Mouse (Mus musculus) intestine, postnatal 0 days (tissue): ENCODE data around the gene Defb25. TPM values are rescaled to one million over a fixed set of nuclear protein-coding genes. Genes with fewer than 3 reads are reported as not detected.

Experiments used
- ATAC-seq: fragments of 200-750 bp; cut with Nextera tagmentation; 2 replicates; pipeline ENCODE4 v1.8.0; 2017; ENCODE audit warnings: mild to moderate bottlenecking, moderate TSS enrichment, moderate library complexity
- H3K27ac ChIP-seq: fragments of 300-500 bp; sonication (generic); 2 replicates; pipeline ENCODE4 v1.5.1; 2014; ENCODE audit warnings: mild to moderate bottlenecking, low read depth, low read length, moderate library complexity
- H3K27me3 ChIP-seq: fragments of 300-500 bp; sonication (generic); replicated peaks from 2 replicates; pipeline ENCODE4 v1.6.1; 2014; ENCODE audit warnings: low read length, mixed read lengths; ENCODE audit not compliant: control insufficient read depth, insufficient read depth
- H3K36me3 ChIP-seq: fragments of 300-500 bp; sonication (generic); 2 replicates; pipeline ENCODE4 v1.6.1; 2014; ENCODE audit warnings: mild to moderate bottlenecking, moderate library complexity; ENCODE audit not compliant: control insufficient read depth, insufficient read depth
- H3K4me1 ChIP-seq: fragments of 300-500 bp; sonication (generic); replicated peaks from 2 replicates; pipeline ENCODE4 v1.6.1; 2014; ENCODE audit warnings: antibody characterized with exemption, low read length, mixed read lengths; ENCODE audit not compliant: control insufficient read depth, insufficient read depth
- H3K4me2 ChIP-seq: fragments of 300-500 bp; sonication (generic); replicated peaks from 2 replicates; pipeline ENCODE4 v1.6.1; 2014; ENCODE audit warnings: low read depth, mild to moderate bottlenecking, moderate library complexity
- H3K4me3 ChIP-seq: fragments of 300-500 bp; sonication (generic); 2 replicates; pipeline ENCODE4 v1.5.1; 2014; ENCODE audit warnings: low read depth, low read length
- H3K9ac ChIP-seq: fragments of 300-500 bp; sonication (generic); 2 replicates; pipeline ENCODE4 v1.6.1; 2014; ENCODE audit warnings: mild to moderate bottlenecking, low read depth, low read length
- H3K9me3 ChIP-seq: fragments of 300-500 bp; sonication (generic); 2 replicates; pipeline ENCODE4 v1.6.1; 2016; ENCODE audit warnings: mixed run types; ENCODE audit not compliant: control insufficient read depth
- CTCF ChIP-seq: sonication (generic); IDR thresholded peaks from 2 replicates; pipeline ENCODE4 v1.5.1; 2016; ENCODE audit warnings: low read depth, mild to moderate bottlenecking, control low read depth, antibody characterized with exemption, moderate library complexity
- WGBS: fragments of 180-500 bp; shearing (Covaris S2); extraction: QIAGEN DNeasy Blood & Tissue Kit; methylation state at CpG from one replicate; pipeline ENCODE4 v1.1.7; 2014; 5-methylcytosine and 5-hydroxymethylcytosine counted together
- polyA plus RNA-seq: library from polyadenylated mRNA; unstranded; fragments of >200 nt; fragmentation: Nextera tagmentation; extraction: Ambion mirVana; gene quantifications from 2 replicates; pipeline ENCODE4 v1.2.1, GENCODE M21; 2015

The Defb25 gene
- polyA plus RNA-seq, 1 experiment from 2014 or later, result 0.72 TPM

DNA sequence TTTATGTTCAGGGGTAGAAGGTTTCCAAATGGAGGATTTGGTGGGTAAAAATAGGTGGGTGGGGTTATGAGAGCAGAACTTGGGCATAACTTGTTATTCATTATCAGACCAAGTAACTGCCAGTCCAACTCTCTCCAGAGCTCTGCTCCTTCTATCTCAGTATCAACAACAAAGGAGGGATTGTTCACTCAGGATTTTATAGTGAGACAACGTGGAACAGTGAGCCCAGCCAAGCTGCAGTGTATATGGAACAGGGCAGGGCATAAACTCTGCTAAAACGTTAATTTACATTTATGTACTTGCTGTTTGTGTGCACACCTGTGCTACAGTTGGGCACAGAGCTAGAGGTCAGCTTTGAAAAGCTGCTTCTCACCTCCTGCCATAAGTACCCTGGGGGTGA lies 34.4 kb downstream of the Defb25 start:
- Histone ChIP-seq H3K9ac (no peak overlapping the region), H3K4me3 (no peak overlapping the region), H3K27me3 (no peaks in the 10 kb centered on the region), H3K4me2 (no peak overlapping the region), H3K36me3 (no peaks in the 10 kb centered on the region), H3K4me1 (no peaks in the 10 kb centered on the region), H3K27ac (no peak overlapping the region), H3K9me3 (no peaks in the 10 kb centered on the region)
- ATAC-seq, result peak; percentile 61
- TF ChIP-seq CTCF, result no peak
- 16% methylated on average over 2 of the region's 2 CpGs for WGBS

DNA sequence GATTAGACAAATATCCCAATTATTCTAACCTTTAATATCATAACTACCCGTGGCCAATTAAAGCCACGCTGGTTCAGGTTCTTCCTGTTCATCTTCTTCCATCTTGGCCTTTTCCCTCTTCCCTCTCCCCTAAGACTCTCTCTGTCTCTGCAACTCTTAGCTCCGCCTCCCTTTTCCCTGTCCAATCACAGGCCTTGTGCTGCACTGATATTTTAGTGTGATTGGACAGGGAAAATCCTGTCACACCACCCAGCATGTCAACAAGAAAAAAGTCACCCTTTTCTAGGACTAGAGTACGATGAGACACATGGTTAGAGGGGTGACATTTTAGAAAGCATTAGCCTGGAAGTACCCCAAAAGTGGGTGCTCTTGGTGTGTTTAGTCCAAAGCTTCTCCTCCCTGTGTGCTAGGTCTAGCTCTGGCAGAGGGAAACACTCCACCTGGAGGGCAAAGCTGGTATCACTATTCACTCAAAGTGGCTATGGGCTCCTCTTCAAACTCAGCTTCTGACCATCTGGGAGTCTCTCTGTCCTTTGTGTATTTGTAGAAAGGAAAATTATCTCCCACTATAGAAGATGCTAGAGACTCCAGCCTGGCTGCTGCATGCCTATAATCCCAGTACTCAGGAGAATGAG lies 35.8 kb downstream of the Defb25 start:
- 81% methylated on average over 4 of the region's 4 CpGs for WGBS
- Histone ChIP-seq H3K4me2 (no peak overlapping the region), H3K4me3 (no peak overlapping the region), H3K4me1 (no peaks in the 10 kb centered on the region), H3K9me3 (no peaks in the 10 kb centered on the region), H3K27me3 (no peaks in the 10 kb centered on the region), H3K27ac (no peak overlapping the region), H3K36me3 (no peaks in the 10 kb centered on the region), H3K9ac (no peak overlapping the region)
- no peak for ATAC-seq
- TF ChIP-seq CTCF, result peak; percentile 69

DNA sequence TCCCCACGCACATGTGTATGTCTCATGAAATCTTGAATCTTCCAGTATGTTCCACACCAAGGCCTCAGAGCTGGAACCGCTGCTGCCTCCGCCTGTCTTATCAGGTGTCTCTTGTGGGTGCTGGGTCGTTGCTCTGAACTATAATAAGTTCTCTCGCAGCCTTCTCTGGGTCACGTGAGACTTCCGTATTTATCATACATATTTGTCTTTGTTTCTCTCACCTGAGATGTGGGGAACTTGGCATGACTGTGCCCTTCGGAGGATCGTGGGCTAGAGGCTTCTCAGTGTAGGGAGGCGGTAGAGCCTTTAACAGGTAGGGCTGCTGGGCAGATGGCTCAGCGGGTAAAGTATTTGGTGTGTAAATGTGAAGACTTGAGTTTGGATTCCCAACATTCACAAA lies 42.2 kb downstream of the Defb25 start:
- Histone ChIP-seq H3K4me1 (no peaks in the 10 kb centered on the region), H3K27ac (no peak overlapping the region), H3K4me2 (no peak overlapping the region), H3K9me3 (no peaks in the 10 kb centered on the region), H3K9ac (no peak overlapping the region), H3K4me3 (no peak overlapping the region), H3K36me3 (no peaks in the 10 kb centered on the region), H3K27me3 (no peaks in the 10 kb centered on the region)
- no peak for TF ChIP-seq CTCF
- ATAC-seq, result no peak
- WGBS, result 67% methylated on average over 11 of the region's 11 CpGs

DNA sequence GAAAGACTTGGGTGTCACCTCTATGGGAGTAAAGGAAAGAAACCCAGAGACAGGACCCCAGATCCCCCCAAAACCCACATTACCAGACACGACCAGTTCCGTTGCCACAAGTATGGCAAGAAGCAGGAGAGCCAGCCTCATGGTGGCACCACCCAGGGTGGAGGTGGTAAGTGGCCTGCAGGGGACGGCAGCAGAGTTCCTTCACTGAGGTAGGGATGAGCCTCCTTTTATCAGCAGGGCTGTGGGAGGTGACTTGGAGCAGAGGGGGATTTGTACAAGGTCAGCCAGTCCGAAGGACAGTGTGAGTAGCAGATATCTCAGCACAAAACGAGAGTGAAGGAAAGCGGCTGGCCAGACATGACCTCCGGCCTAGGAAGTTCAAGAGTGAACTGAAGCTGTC lies 42.7 kb downstream of the Defb25 start, which contains the start of gene Defb19:
TSS of gene Defb19 (minus strand) at position 206 of the 400 bp plus-strand sequence.
- ATAC-seq, result no peak
- no peaks in the 10 kb centered on the region for H3K27me3 ChIP-seq
- H3K36me3 ChIP-seq, result no peaks in the 10 kb centered on the region
- H3K4me3 ChIP-seq, result no peak within 1 kb of the TSS
- TF ChIP-seq CTCF, result no peak
- 56% methylated on average over 7 of the region's 7 CpGs for WGBS
- H3K4me2 ChIP-seq, result no peak within 1 kb of the TSS
- H3K4me1 ChIP-seq, result no peaks in the 10 kb centered on the region
- H3K9me3 ChIP-seq, result no peaks in the 10 kb centered on the region
- H3K9ac ChIP-seq, result no peak within 1 kb of the TSS
- H3K27ac ChIP-seq, result no peak within 1 kb of the TSS

DNA sequence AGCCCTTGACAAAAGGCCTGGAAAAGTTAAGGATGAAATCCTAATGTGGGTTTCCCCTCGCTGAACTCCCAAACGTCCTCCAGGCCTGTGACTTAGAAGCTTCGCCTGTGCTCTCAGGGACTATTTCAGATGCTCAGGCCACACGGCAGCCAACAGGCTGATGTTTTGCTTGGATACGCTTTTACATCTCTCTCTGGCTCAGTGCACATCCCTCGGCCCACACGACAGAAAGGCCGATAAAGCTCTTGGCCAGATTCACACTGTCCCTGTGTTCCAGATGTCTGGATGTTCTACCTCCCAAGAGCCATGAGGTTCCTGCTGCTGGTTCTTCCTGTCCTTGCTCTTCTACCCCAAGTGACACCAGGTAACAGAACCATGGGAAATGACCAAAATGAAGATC lies 49.4 kb downstream of the Defb25 start:
- TF ChIP-seq CTCF, result no peak
- Histone ChIP-seq H3K4me2 (no peak overlapping the region), H3K27ac (no peak overlapping the region), H3K9ac (no peak overlapping the region), H3K36me3 (no peaks in the 10 kb centered on the region), H3K4me1 (no peaks in the 10 kb centered on the region), H3K9me3 (no peaks in the 10 kb centered on the region), H3K27me3 (no peaks in the 10 kb centered on the region), H3K4me3 (no peak overlapping the region)
- no peak for ATAC-seq
- 86% methylated on average over 8 of the region's 8 CpGs for WGBS

Other genes starting within 250 kb of the Defb25 start
- 4.1 and 4.7 TPM in 2 replicates for gene Nrsn2, start 246.4 kb downstream of the Defb25 start, polyA plus RNA-seq
- 2.8 and 3.1 TPM in 2 replicates for gene Sox12, start 225.0 kb downstream of the Defb25 start, polyA plus RNA-seq
- 15.7 and 18.1 TPM in 2 replicates for gene Zcchc3, start 208.0 kb downstream of the Defb25 start, polyA plus RNA-seq
- gene 6820408C15Rik, start 207.5 kb downstream of the Defb25 start, polyA plus RNA-seq, result 0.34 and 0.37 TPM in 2 replicates
- not detected in 2 replicates for gene Defb23, start 158.4 kb downstream of the Defb25 start, polyA plus RNA-seq
- not detected in 2 replicates for gene Defb20, start 146.0 kb downstream of the Defb25 start, polyA plus RNA-seq
- not detected in 2 replicates for gene Defb22, start 132.9 kb downstream of the Defb25 start, polyA plus RNA-seq
- gene Defb26, start 111.4 kb downstream of the Defb25 start, polyA plus RNA-seq, result not detected in 2 replicates
- gene Defb28, start 104.8 kb downstream of the Defb25 start, polyA plus RNA-seq, result not detected in 2 replicates
- not detected in 2 replicates for gene Defb29, start 83.0 kb downstream of the Defb25 start, polyA plus RNA-seq
- gene Gm17416, start 53.7 kb downstream of the Defb25 start, polyA plus RNA-seq, result not detected in 2 replicates
- not detected in 2 replicates for gene Defb21, start 50.3 kb downstream of the Defb25 start, polyA plus RNA-seq
- 0.35 and 0.77 TPM in 2 replicates for gene Defb19, start 42.7 kb downstream of the Defb25 start, polyA plus RNA-seq
- not detected in 2 replicates for gene Defb45, start 23.7 kb downstream of the Defb25 start, polyA plus RNA-seq
- gene Defb36, start 18.7 kb downstream of the Defb25 start, polyA plus RNA-seq, result not detected in 2 replicates
- 5.9 and 6.4 TPM in 2 replicates for gene Rem1, start 3.9 kb upstream of the Defb25 start, polyA plus RNA-seq
- 110 and 111 TPM in 2 replicates for gene H13, start 46.4 kb upstream of the Defb25 start, polyA plus RNA-seq
- gene Mcts2, start 64.0 kb upstream of the Defb25 start, polyA plus RNA-seq, result 19.0 and 21.5 TPM in 2 replicates
- gene Id1, start 113.2 kb upstream of the Defb25 start, polyA plus RNA-seq, result 76.1 and 92.4 TPM in 2 replicates
- 9.3 and 9.5 TPM in 2 replicates for gene Cox4i2, start 131.1 kb upstream of the Defb25 start, polyA plus RNA-seq
- gene Bcl2l1, start 208.7 kb upstream of the Defb25 start, polyA plus RNA-seq, result 58.5 and 62.5 TPM in 2 replicates
- 15.3 and 16.1 TPM in 2 replicates for gene Tpx2, start 224.9 kb upstream of the Defb25 start, polyA plus RNA-seq